Mouse (Mus musculus): Measurements from ENCODE around the gene Erf. TPM values are rescaled to one million over a fixed set of nuclear protein-coding genes. Genes with fewer than 3 reads are reported as not detected.

Erf gene
- polyA plus RNA-seq, 1 experiment from 2014 or later = 4.6 TPM

DNA sequence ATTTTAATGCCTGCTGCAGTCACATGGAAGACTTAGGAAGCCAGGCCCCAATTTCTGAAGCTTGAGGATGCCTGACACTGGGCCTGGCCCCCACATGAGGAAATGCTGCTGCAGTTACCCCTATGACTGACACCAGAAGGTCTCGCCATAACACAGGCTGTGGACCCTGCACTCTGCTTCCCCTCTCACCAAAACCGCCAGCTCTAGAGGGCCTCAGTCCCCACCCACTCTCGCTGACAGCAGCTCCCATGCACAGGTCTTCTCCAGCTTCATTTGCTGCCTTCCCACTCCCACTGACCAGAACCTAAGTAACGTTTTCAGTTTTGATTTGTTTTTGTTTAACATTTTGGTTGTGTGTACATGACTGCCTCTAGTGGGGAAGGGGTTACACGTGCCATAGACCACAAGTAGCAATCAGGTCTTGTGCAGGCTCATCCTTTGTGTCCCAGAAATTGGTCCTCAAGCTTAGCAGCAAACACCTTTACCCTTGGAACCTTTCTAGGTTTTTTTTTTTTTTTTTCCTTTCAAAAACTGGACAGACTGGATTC, 18.4 kb downstream of the Erf start:
- Histone ChIP-seq H3K9me3 (replicated peaks) (no peaks in the 10 kb centered on the region), H3K36me3 (replicated peaks) (peaks cover 87% of the 10 kb centered on the region), H3K27me3 (no peaks in the 10 kb centered on the region), H3K27ac (replicated peaks) (no peak overlapping the region), H3K4me1 (replicated peaks) (peaks cover 24% of the 10 kb centered on the region), H3K9ac (no peak overlapping the region), H3K4me3 (replicated peaks) (no peak overlapping the region), H3K4me2 (no peak overlapping the region)
- ATAC-seq (ENCODE audit: insufficient read depth) = no peak
- 58% methylated on average over 5 of the region's 5 CpGs for WGBS (ENCODE audit: insufficient replicate concordance)

DNA sequence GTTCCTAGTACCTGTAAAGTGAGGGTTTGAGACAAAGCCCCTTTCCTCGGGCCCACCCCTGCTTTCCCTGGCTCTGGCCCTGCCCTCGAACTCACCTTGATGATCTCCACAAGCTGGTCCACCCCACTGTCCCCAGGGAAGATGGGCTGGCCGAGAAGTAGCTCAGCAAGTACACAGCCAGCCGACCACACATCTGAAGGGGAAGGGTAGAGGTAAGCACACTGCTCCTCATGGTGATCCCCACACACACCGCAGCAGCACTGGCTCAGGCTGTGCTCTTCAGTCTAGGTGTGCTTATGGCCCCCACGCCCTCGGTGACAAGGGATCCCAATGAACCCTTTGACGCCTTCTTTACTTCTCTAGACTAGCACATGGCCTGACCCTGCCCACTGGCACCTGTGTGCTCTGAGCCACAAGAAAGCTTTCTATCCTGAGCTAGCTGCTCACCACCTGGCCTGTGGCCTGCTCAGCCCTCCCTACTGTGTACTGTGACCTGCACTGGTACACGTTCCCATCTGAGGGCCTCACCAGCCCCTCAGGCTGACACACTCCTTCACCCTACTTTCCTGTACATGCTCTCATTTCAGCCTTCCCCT, 19.8 kb downstream of the Erf start:
- Histone ChIP-seq H3K36me3 (replicated peaks) (peaks cover 100% of the 10 kb centered on the region), H3K4me3 (replicated peaks) (no peak overlapping the region)

DNA sequence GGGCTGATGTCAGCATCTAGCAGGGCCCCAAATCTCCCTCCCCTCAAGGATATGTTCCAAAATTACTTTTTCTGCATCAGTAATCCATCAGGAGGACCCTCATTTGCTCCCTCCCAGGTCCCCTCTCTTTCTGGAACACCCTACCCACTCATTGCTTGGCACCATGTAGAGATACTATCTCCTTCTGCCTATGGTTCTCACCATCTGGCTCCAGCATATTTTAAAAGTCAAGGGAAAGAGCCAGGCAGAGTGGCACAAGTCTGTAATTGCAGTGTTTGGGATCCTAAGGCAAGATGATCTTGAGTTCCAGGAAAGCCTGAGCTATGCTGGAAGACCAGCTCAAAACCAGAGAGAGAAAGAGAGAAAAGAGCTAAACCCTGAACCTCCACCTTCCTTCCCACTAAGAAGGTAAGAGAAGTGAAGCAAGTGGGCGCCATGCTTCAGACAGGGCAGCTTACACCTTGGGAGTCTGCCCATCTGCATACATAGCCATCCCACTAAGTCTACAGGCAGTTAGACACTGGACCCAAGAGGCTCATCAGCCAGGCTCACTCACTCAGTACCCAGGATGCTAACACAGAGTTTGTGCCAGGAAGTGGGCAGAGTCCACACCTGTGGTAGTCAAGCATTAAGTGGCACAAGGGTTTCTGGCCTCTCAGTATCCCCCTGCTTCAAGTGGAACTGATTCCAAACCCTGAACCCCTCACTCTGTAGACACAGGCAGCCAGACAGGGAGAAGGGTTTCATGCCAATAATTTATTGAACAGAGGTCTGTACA, 22.8 kb downstream of the Erf start:
- no peak for ATAC-seq (ENCODE audit: insufficient read depth)
- no peak overlapping the region for H3K4me2 ChIP-seq
- no peak overlapping the region for H3K9ac ChIP-seq
- H3K27ac ChIP-seq (replicated peaks) = no peak overlapping the region
- 84% methylated on average over 1 of the region's 1 CpGs for WGBS (ENCODE audit: insufficient replicate concordance)
- H3K9me3 ChIP-seq (replicated peaks) = no peaks in the 10 kb centered on the region
- peaks cover 100% of the 10 kb centered on the region for H3K36me3 ChIP-seq (replicated peaks)
- no peak overlapping the region for H3K4me3 ChIP-seq (replicated peaks)
- peaks cover 11% of the 10 kb centered on the region for H3K4me1 ChIP-seq (replicated peaks)
- H3K27me3 ChIP-seq = no peaks in the 10 kb centered on the region

More for the DNA sequence above, 19.8 kb downstream of the Erf start:
- no peak for ATAC-seq (ENCODE audit: insufficient read depth)
- H3K27me3 ChIP-seq = no peaks in the 10 kb centered on the region
- peaks cover 14% of the 10 kb centered on the region for H3K4me1 ChIP-seq (replicated peaks)
- no peaks in the 10 kb centered on the region for H3K9me3 ChIP-seq (replicated peaks)
- H3K27ac ChIP-seq (replicated peaks) = no peak overlapping the region
- WGBS (ENCODE audit: insufficient replicate concordance) = 79% methylated on average over 9 of the region's 9 CpGs
- H3K9ac ChIP-seq = no peak overlapping the region
- no peak overlapping the region for H3K4me2 ChIP-seq

DNA sequence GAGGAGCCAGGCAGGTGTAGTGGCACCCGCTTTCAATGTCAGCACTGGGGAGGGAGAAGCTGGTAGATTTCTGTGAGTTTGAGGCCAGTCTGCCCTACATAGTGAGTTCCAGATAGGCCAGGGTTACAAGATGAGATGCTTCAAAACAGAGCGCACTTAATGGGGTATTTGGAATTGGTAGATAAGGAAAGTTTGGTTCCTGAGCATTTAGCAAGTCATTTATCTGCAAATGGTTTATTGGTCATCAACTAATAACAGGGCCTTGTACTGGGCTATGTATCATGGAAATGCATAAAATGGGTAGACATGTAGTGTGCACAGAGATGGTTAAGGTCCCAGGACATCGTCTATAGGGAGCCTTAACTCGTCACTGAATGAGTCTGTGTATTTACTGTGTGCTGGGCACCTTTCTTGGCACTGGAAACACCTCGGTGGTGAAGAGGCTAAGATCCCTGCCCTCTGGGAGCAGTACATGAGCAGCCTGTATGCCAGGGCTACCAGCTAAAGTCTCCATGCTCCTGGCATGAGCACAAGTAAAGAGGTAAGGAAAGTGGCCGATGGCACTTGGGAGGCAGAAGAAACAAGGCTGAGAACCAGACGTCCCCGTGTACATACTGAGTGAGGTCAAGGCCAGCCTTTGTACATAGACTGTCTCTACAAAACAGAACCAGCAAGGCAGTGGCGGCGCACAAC, 28.1 kb downstream of the Erf start:
- H3K27ac ChIP-seq (replicated peaks) = peak overlapping the region; percentile 96

DNA sequence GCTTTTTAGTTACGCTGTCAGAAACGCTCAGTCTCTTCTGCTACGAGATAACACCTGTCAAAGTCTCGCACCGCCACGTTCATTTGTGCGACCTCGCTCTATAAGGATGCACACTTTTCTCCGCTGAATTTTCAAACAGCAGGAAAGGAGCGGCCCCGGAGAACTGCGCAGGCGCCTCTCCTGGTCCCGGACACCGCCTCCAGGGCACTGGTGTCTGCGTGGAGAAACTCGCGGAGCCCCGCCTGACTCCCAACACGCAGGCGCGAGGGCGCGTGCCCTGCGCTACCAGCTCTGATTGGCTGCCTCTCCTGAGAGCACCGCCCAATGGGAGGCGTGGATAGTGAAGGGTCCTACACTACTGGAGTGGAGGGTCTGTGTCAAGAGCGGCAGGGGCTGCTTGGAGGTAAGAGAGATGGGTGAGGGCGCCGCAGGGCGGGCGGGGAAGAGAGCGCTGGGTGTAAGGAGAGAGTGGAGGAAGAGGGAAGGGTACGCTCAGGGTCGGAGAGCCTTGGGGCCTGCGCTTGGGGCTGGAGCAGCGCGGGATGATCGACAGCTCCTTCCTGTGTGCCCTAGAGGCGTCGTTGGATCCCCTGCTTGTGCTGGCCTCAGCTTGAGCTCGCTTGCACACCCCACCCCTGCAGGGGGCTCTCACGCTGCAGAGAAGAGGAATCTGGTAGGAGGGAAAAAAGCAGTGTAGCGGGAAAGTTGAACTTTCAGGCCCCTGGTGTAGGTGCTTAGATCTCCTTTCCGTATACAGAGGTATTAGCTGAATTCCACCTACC, 29.3 kb downstream of the Erf start, which contains the start of gene Zfp526:
Zfp526 (plus strand) TSS at position 324 of the 782 bp plus-strand sequence.
- H3K4me3 ChIP-seq (replicated peaks) = peak within 1 kb of the TSS; percentile 89
- peaks cover 56% of the 10 kb centered on the region for H3K36me3 ChIP-seq (replicated peaks)
- no peaks in the 10 kb centered on the region for H3K27me3 ChIP-seq
- peaks cover 54% of the 10 kb centered on the region for H3K4me1 ChIP-seq (replicated peaks)
- H3K9ac ChIP-seq = peak within 1 kb of the TSS; percentile 92
- peak; percentile 79 for ATAC-seq (ENCODE audit: insufficient read depth)
- H3K27ac ChIP-seq (replicated peaks) = peak within 1 kb of the TSS; percentile 96
- H3K9me3 ChIP-seq (replicated peaks) = no peaks in the 10 kb centered on the region
- under 1% methylated on average over 45 of the region's 45 CpGs for WGBS (ENCODE audit: insufficient replicate concordance)
- H3K4me2 ChIP-seq = peak within 1 kb of the TSS; percentile 87

More for the DNA sequence above, 28.1 kb downstream of the Erf start:
- Histone ChIP-seq H3K9me3 (replicated peaks) (no peaks in the 10 kb centered on the region), H3K9ac (peak overlapping the region; percentile 86), H3K4me3 (replicated peaks) (peak overlapping the region; percentile 89), H3K4me1 (replicated peaks) (peaks cover 49% of the 10 kb centered on the region), H3K36me3 (replicated peaks) (peaks cover 56% of the 10 kb centered on the region), H3K4me2 (peak overlapping the region; percentile 87), H3K27me3 (no peaks in the 10 kb centered on the region)
- 55% methylated on average over 10 of the region's 10 CpGs for WGBS (ENCODE audit: insufficient replicate concordance)
- no peak for ATAC-seq (ENCODE audit: insufficient read depth)

DNA sequence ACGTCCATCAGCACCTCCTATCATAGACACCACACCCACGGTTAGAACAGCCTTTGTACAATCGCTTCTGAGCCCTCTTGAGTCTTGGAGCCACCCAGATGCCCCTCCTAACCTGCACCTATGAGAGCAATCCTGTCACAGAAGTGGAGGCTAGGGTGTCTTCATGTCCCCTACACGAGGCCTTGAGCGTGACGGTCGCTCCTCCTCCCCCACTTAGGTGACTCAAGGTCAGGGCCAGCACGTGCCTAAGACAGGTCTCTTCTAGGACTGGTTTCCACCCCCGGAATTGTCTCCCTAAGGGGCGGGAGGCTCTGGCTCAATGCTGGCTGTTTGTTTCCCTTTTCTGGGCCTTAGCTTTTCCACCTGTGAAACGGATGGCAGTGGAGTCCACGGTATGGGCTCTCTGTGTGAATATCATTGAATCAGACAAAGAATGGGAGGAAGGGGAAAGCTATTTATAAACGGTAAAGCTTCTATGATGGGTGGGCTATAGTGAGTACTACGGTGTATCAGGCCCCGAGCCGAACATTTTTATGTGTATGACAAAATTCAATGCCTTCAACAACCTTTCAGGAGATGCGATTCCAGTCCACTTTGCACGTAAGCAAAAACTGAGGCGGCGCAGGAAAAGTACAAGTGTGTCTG, 30.0 kb downstream of the Erf start, which contains the start of gene Dedd2:
Dedd2 (minus strand) TSS at position 159 of the 645 bp plus-strand sequence.
- Histone ChIP-seq H3K4me1 (replicated peaks) (peaks cover 58% of the 10 kb centered on the region), H3K9me3 (replicated peaks) (no peaks in the 10 kb centered on the region), H3K4me3 (replicated peaks) (peak within 1 kb of the TSS; percentile 89), H3K27me3 (no peaks in the 10 kb centered on the region), H3K9ac (peak within 1 kb of the TSS; percentile 92), H3K27ac (replicated peaks) (peak within 1 kb of the TSS; percentile 96), H3K36me3 (replicated peaks) (peaks cover 56% of the 10 kb centered on the region), H3K4me2 (peak within 1 kb of the TSS; percentile 87)
- ATAC-seq (ENCODE audit: insufficient read depth) = peak; percentile 27
- 1% methylated on average over 20 of the region's 20 CpGs for WGBS (ENCODE audit: insufficient replicate concordance)

DNA sequence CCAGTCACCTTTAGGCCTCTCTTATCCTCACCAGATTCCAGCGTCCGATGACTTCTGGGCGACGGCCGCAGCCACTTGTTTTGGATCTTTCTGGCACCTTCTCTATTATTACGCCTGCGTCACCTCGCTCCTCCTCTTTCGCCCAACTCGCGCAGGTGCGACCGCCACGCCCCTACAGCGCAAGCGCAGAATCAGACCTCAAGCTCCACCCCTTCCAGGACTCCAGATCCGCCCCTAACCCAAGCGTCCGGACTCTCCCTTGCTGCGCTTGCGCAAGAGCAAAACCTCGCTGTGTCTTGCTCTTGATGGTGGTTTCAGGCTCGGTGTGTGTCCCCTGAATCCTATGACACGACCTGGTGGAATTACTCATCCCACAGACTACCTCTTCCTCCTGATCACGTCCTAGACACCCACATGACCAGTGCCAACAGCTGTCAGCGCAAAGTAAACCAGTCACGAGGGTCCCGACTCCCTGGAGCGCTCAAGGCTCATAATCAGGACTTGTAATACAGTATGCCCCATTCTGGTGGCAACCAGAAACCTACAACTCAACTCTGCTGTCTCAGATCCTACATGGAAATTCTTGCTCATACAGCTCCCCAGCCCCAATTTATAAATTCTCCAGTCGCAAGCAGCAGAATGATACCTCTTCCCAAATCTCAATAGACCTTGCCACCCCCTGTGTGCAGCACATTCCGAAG, 30.7 kb downstream of the Erf start:
- H3K27ac ChIP-seq (replicated peaks) = peak overlapping the region; percentile 96
- peak overlapping the region; percentile 92 for H3K9ac ChIP-seq
- H3K4me1 ChIP-seq (replicated peaks) = peaks cover 65% of the 10 kb centered on the region
- under 1% methylated on average over 31 of the region's 31 CpGs for WGBS (ENCODE audit: insufficient replicate concordance)
- peak overlapping the region; percentile 87 for H3K4me2 ChIP-seq
- H3K27me3 ChIP-seq = no peaks in the 10 kb centered on the region
- H3K9me3 ChIP-seq (replicated peaks) = no peaks in the 10 kb centered on the region
- peak; percentile 62 for ATAC-seq (ENCODE audit: insufficient read depth)
- H3K4me3 ChIP-seq (replicated peaks) = peak overlapping the region; percentile 89
- H3K36me3 ChIP-seq (replicated peaks) = peaks cover 56% of the 10 kb centered on the region

DNA sequence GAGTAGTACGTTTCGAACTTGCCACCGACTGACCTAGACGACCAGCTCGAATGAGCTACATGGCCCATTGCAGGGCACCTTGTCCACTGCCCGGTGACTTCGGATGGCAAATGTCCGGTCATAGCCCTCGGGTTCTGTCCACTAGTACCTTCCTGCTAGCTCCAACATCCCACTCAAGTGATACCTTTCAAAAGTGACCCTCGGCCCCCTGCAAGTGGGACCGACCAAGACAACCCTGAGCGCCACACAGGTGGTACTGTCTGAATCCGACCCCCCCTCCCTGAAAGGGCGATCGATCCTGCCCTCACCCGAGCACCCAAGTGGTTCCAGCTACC, 31.2 kb downstream of the Erf start:
- no peak for ATAC-seq (ENCODE audit: insufficient read depth)
- H3K4me2 ChIP-seq = peak overlapping the region; percentile 87
- peak overlapping the region; percentile 96 for H3K27ac ChIP-seq (replicated peaks)
- peaks cover 56% of the 10 kb centered on the region for H3K36me3 ChIP-seq (replicated peaks)
- H3K27me3 ChIP-seq = no peaks in the 10 kb centered on the region
- peak overlapping the region; percentile 89 for H3K4me3 ChIP-seq (replicated peaks)
- WGBS (ENCODE audit: insufficient replicate concordance) = under 1% methylated on average over 16 of the region's 16 CpGs
- H3K9me3 ChIP-seq (replicated peaks) = no peaks in the 10 kb centered on the region
- H3K4me1 ChIP-seq (replicated peaks) = peaks cover 68% of the 10 kb centered on the region
- peak overlapping the region; percentile 92 for H3K9ac ChIP-seq

DNA sequence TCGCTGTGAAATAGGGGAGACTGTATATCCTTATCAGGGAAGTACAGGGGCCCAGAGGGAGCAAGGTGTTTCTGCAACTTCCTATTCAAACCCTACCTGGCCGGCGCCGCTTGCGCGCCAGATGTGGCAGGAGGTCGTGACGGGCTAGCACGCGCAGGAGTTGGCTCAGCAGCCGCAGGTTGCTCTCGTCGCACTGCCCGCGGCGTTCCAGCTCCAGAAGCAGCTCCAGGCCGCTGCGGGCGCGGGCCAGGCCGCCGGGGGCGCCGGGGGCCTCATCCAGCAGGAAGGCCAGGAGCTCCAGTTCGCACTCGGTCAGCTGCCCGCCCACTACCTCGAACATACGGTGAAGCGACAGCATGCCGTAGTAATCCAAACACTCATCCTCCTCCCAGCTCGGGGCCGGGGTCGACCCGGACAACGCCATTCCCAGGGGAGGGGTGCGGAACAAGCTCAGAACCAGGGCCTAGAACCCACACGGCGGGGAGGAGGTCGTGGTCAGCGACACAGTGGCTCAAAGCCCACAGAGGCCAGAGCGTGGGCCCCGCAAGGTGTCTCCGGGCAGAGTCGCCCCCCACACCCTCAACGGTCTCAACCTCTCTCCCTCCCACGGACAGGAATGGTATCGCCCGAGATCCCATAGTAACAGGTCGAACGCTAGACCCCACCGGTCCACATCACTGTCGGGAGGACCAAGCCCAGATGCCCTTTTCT, 31.7 kb downstream of the Erf start:
- under 1% methylated on average over 53 of the region's 53 CpGs for WGBS (ENCODE audit: insufficient replicate concordance)
- Histone ChIP-seq H3K9ac (peak overlapping the region; percentile 92), H3K36me3 (replicated peaks) (peaks cover 56% of the 10 kb centered on the region), H3K27me3 (no peaks in the 10 kb centered on the region), H3K4me2 (peak overlapping the region; percentile 87), H3K4me3 (replicated peaks) (peak overlapping the region; percentile 89), H3K27ac (replicated peaks) (peak overlapping the region; percentile 96), H3K4me1 (replicated peaks) (peaks cover 73% of the 10 kb centered on the region), H3K9me3 (replicated peaks) (no peaks in the 10 kb centered on the region)
- peak; percentile 17 for ATAC-seq (ENCODE audit: insufficient read depth)

All from liver, embryonic 15.5 days (tissue).